Mouse (Mus musculus): Measurements from ENCODE around the gene Tent4b.

GRCm38 (mm10) chr8:88177291-88177690 is 21.7 kb upstream of the Tent4b start:
- no peak for TF ChIP-seq EP300 (optimal IDR thresholded peaks at IDR 0.05)
- no peak for TF ChIP-seq CTCF (IDR thresholded peaks at IDR 0.05; ENCODE audit: low read depth)

All from stomach, postnatal 0 days (tissue).